Mouse (Mus musculus) WW6 (cell line): ENCODE data around the gene Angpt4.

Experiments
- DNase-seq: peaks from one replicate; pipeline ENCODE4 v3.0.0-alpha.2; 2013; ENCODE audit warnings: low read depth, low spot score

Angpt4 gene

GRCm38 (mm10) chr2:151915111-151915510 is 4.1 kb downstream of the Angpt4 start:
- no peak for DNase-seq

- DNase-seq = no peak
These were observed 5.2 kb downstream of the Angpt4 start for GRCm38 (mm10) chr2:151916061-151916831.

GRCm38 (mm10) chr2:151919140-151919539 is 8.1 kb downstream of the Angpt4 start:
- no peak for DNase-seq

- DNase-seq = no peak
These were observed 10.1 kb downstream of the Angpt4 start for GRCm38 (mm10) chr2:151921068-151921467.

- DNase-seq = no peak
These were observed 10.6 kb downstream of the Angpt4 start for GRCm38 (mm10) chr2:151921596-151921995.

GRCm38 (mm10) chr2:151924276-151924675 is 13.3 kb downstream of the Angpt4 start:
- DNase-seq = no peak

- no peak for DNase-seq
These were observed 14.7 kb downstream of the Angpt4 start for GRCm38 (mm10) chr2:151925715-151926114.

GRCm38 (mm10) chr2:151927103-151927502 is 16.1 kb downstream of the Angpt4 start:
- no peak for DNase-seq

- peak; percentile 53 for DNase-seq
These were observed 19.5 kb downstream of the Angpt4 start for GRCm38 (mm10) chr2:151930389-151931074.

GRCm38 (mm10) chr2:151937893-151938292 is 26.9 kb downstream of the Angpt4 start:
- no peak for DNase-seq

- no peak for DNase-seq
These were observed 27.8 kb downstream of the Angpt4 start for GRCm38 (mm10) chr2:151938780-151939200.

GRCm38 (mm10) chr2:151939651-151940420 is 28.8 kb downstream of the Angpt4 start:
- no peak for DNase-seq

- no peak for DNase-seq
These were observed 30.3 kb downstream of the Angpt4 start for GRCm38 (mm10) chr2:151941269-151941668.

GRCm38 (mm10) chr2:151944106-151944505 is 33.1 kb downstream of the Angpt4 start:
- no peak for DNase-seq

- DNase-seq = no peak
These were observed 36.6 kb downstream of the Angpt4 start for GRCm38 (mm10) chr2:151947617-151948016.

GRCm38 (mm10) chr2:151948311-151948710 is 37.3 kb downstream of the Angpt4 start:
- no peak for DNase-seq

GRCm38 (mm10) chr2:151949082-151949774 is 38.2 kb downstream of the Angpt4 start:
- no peak for DNase-seq

GRCm38 (mm10) chr2:151953665-151954064 is 42.7 kb downstream of the Angpt4 start:
- no peak for DNase-seq

- no peak for DNase-seq
These were observed 45.6 kb downstream of the Angpt4 start for GRCm38 (mm10) chr2:151956500-151957137.

- DNase-seq = no peak
These were observed 48.3 kb downstream of the Angpt4 start for GRCm38 (mm10) chr2:151959274-151959673.
